Mouse (Mus musculus) midbrain, embryonic 12.5 days (tissue): ENCODE measurements around the gene Catsperg1. TPM values are rescaled to one million over a fixed set of nuclear protein-coding genes. Genes with fewer than 3 reads are reported as not detected.
"Not testable (repeated sequence)": the region's sequence is repeated elsewhere in the genome, so short reads cannot be mapped to it uniquely, and the experiment has no call there.

Experiments used
- ATAC-seq: fragments of 200-750 bp; cut with Nextera tagmentation; 2 replicates; pipeline ENCODE4 v1.8.0; 2017; ENCODE audit warnings: low read depth, moderate TSS enrichment, moderate library complexity; ENCODE audit not compliant: low FRiP score
- H3K27ac ChIP-seq: fragments of 300-500 bp; sonication (generic); replicated peaks from 2 replicates; pipeline ENCODE4 v1.5.1; 2016; ENCODE audit warnings: mild to moderate bottlenecking
- H3K27me3 ChIP-seq: fragments of 300-500 bp; sonication (generic); 2 replicates; pipeline ENCODE4 v1.6.1; 2016; ENCODE audit warnings: mild to moderate bottlenecking
- H3K36me3 ChIP-seq: fragments of 300-500 bp; sonication (generic); 2 replicates; pipeline ENCODE4 v1.6.1; 2016
- H3K4me1 ChIP-seq: fragments of 300-500 bp; sonication (generic); 2 replicates; pipeline ENCODE4 v1.6.1; 2016
- H3K4me2 ChIP-seq: fragments of 300-500 bp; sonication (generic); replicated peaks from 2 replicates; pipeline ENCODE4 v1.6.1; 2016; ENCODE audit warnings: mild to moderate bottlenecking, moderate library complexity
- H3K4me3 ChIP-seq: fragments of 300-500 bp; sonication (generic); 2 replicates; pipeline ENCODE4 v1.5.1; 2016; ENCODE audit warnings: mild to moderate bottlenecking
- H3K9ac ChIP-seq: fragments of 300-500 bp; sonication (generic); replicated peaks from 2 replicates; pipeline ENCODE4 v1.6.1; 2016; ENCODE audit warnings: mild to moderate bottlenecking, moderate library complexity
- H3K9me3 ChIP-seq: fragments of 300-500 bp; sonication (generic); 2 replicates; pipeline ENCODE4 v1.6.1; 2016; ENCODE audit warnings: mild to moderate bottlenecking
- WGBS: fragments of 180-500 bp; shearing (Covaris S2); methylation state at CpG from one replicate; pipeline ENCODE4 v1.1.7; 2016; 5-methylcytosine and 5-hydroxymethylcytosine counted together
- polyA plus RNA-seq: library from polyadenylated mRNA; unstranded; fragments of >200 nt; fragmentation: Nextera tagmentation; extraction: Ambion mirVana; gene quantifications from 2 replicates; pipeline ENCODE4 v1.2.1, GENCODE M21; 2016

Catsperg1 gene
- polyA plus RNA-seq, 1 experiment from 2014 or later: 0.82 TPM

- no peaks in the 10 kb centered on the region for H3K9me3 ChIP-seq
- H3K4me1 ChIP-seq: peaks cover 14% of the 10 kb centered on the region
- no peak for ATAC-seq
- H3K27me3 ChIP-seq: peaks cover 25% of the 10 kb centered on the region
- 89% methylated on average over 5 of the region's 5 CpGs for WGBS
- H3K9ac ChIP-seq: no peak overlapping the region
- H3K27ac ChIP-seq: no peak overlapping the region
- H3K4me2 ChIP-seq: no peak overlapping the region
- no peak overlapping the region for H3K4me3 ChIP-seq
- peaks cover 26% of the 10 kb centered on the region for H3K36me3 ChIP-seq
Measured at GRCm38 (mm10) chr7:29246015-29246414, 32.2 kb upstream of the Catsperg1 start.

GRCm38 (mm10) chr7:29244732-29245416 is 31.0 kb upstream of the Catsperg1 start:
- no peak overlapping the region for H3K27ac ChIP-seq
- H3K9me3 ChIP-seq: no peaks in the 10 kb centered on the region
- no peak overlapping the region for H3K4me3 ChIP-seq
- peaks cover 14% of the 10 kb centered on the region for H3K4me1 ChIP-seq
- no peak overlapping the region for H3K9ac ChIP-seq
- WGBS: 81% methylated on average over 7 of the region's 7 CpGs
- ATAC-seq: no peak
- H3K36me3 ChIP-seq: peaks cover 26% of the 10 kb centered on the region
- no peak overlapping the region for H3K4me2 ChIP-seq
- peaks cover 25% of the 10 kb centered on the region for H3K27me3 ChIP-seq

- H3K9me3 ChIP-seq: no peaks in the 10 kb centered on the region
- H3K4me2 ChIP-seq: peak within 1 kb of the TSS; percentile 74
- H3K27me3 ChIP-seq: peaks cover 13% of the 10 kb centered on the region
- H3K36me3 ChIP-seq: no peaks in the 10 kb centered on the region
- peak within 1 kb of the TSS; percentile 75 for H3K9ac ChIP-seq
- ATAC-seq: peak; percentile 98
- H3K4me3 ChIP-seq: peak within 1 kb of the TSS; percentile 66
- peaks cover 13% of the 10 kb centered on the region for H3K4me1 ChIP-seq
- peak within 1 kb of the TSS; percentile 74 for H3K27ac ChIP-seq
- 1% methylated on average over 60 of the region's 60 CpGs for WGBS
Measured at GRCm38 (mm10) chr7:29238019-29238967, 24.5 kb upstream of the Catsperg1 start, which contains the start of gene Yif1b. Gene Yif1b (plus strand): TSS chr7:29238329.

GRCm38 (mm10) chr7:29237596-29237995 is 23.8 kb upstream of the Catsperg1 start:
- peak overlapping the region; percentile 66 for H3K4me3 ChIP-seq
- ATAC-seq: peak; percentile 16; the same call in 1 of the 2 replicates
- peaks cover 13% of the 10 kb centered on the region for H3K4me1 ChIP-seq
- H3K36me3 ChIP-seq, H3K9me3 ChIP-seq: not testable (repeated sequence)
- H3K27me3 ChIP-seq: peaks cover 20% of the 10 kb centered on the region
- H3K4me2 ChIP-seq: peak overlapping the region; percentile 74
- peak overlapping the region; percentile 74 for H3K27ac ChIP-seq
- H3K9ac ChIP-seq: peak overlapping the region; percentile 43; the same call in 1 of the 2 replicates
- WGBS: 32% methylated on average over 6 of the region's 6 CpGs

GRCm38 (mm10) chr7:29236593-29236992 is 22.8 kb upstream of the Catsperg1 start:
- Histone ChIP-seq H3K9ac (no peak overlapping the region), H3K4me2 (no peak overlapping the region), H3K36me3 (no peaks in the 10 kb centered on the region), H3K27me3 (peaks cover 30% of the 10 kb centered on the region), H3K4me1 (peaks cover 19% of the 10 kb centered on the region), H3K9me3 (no peaks in the 10 kb centered on the region), H3K27ac (no peak overlapping the region), H3K4me3 (no peak overlapping the region)
- 88% methylated on average over 4 of the region's 4 CpGs for WGBS
- no peak for ATAC-seq

- ATAC-seq: no peak
- H3K4me3 ChIP-seq: no peak overlapping the region
- peaks cover 19% of the 10 kb centered on the region for H3K4me1 ChIP-seq
- no peak overlapping the region for H3K9ac ChIP-seq
- H3K9me3 ChIP-seq: no peaks in the 10 kb centered on the region
- 74% methylated on average over 5 of the region's 5 CpGs for WGBS
- no peak overlapping the region for H3K27ac ChIP-seq
- H3K4me2 ChIP-seq: no peak overlapping the region
- no peaks in the 10 kb centered on the region for H3K36me3 ChIP-seq
- peaks cover 49% of the 10 kb centered on the region for H3K27me3 ChIP-seq
Measured at GRCm38 (mm10) chr7:29234661-29235060, 20.8 kb upstream of the Catsperg1 start.

- Histone ChIP-seq H3K4me1 (peaks cover 10% of the 10 kb centered on the region), H3K27me3 (peaks cover 58% of the 10 kb centered on the region), H3K9ac (no peak overlapping the region), H3K9me3 (no peaks in the 10 kb centered on the region), H3K27ac (no peak overlapping the region), H3K4me3 (no peak overlapping the region), H3K4me2 (no peak overlapping the region), H3K36me3 (no peaks in the 10 kb centered on the region)
- no peak for ATAC-seq
- WGBS: 80% methylated on average over 6 of the region's 6 CpGs
Measured at GRCm38 (mm10) chr7:29233745-29234144, 19.9 kb upstream of the Catsperg1 start.

GRCm38 (mm10) chr7:29232247-29233013 is 18.6 kb upstream of the Catsperg1 start, which contains the start of gene Kcnk6:
Gene Kcnk6 (minus strand): TSS chr7:29232515.
- no peak for ATAC-seq

GRCm38 (mm10) chr7:29231517-29231916 is 17.7 kb upstream of the Catsperg1 start:
- ATAC-seq: no peak
- Histone ChIP-seq H3K4me1 (peaks cover 7% of the 10 kb centered on the region), H3K9ac (no peak overlapping the region), H3K27ac (no peak overlapping the region), H3K27me3 (peaks cover 58% of the 10 kb centered on the region), H3K4me3 (no peak overlapping the region; the same call in 1 of the 2 replicates), H3K9me3 (no peaks in the 10 kb centered on the region), H3K4me2 (no peak overlapping the region), H3K36me3 (no peaks in the 10 kb centered on the region)
- WGBS: 61% methylated on average over 3 of the region's 3 CpGs

More at GRCm38 (mm10) chr7:29232247-29233013, 18.6 kb upstream of the Catsperg1 start, which contains the start of gene Kcnk6:
- Histone ChIP-seq H3K4me1 (peaks cover 7% of the 10 kb centered on the region), H3K4me2 (peak within 1 kb of the TSS; percentile 65), H3K4me3 (peak within 1 kb of the TSS; percentile 41), H3K9me3 (no peaks in the 10 kb centered on the region), H3K36me3 (no peaks in the 10 kb centered on the region), H3K27ac (no peak within 1 kb of the TSS), H3K9ac (peak within 1 kb of the TSS; percentile 52; the same call in 1 of the 2 replicates), H3K27me3 (peaks cover 58% of the 10 kb centered on the region)
- WGBS: 2% methylated on average over 62 of the region's 62 CpGs

GRCm38 (mm10) chr7:29230560-29230959 is 16.7 kb upstream of the Catsperg1 start:
- no peak for ATAC-seq
- peaks cover 58% of the 10 kb centered on the region for H3K27me3 ChIP-seq
- H3K9me3 ChIP-seq: no peaks in the 10 kb centered on the region
- H3K27ac ChIP-seq: no peak overlapping the region
- peaks cover 7% of the 10 kb centered on the region for H3K4me1 ChIP-seq
- WGBS: 18% methylated on average over 3 of the region's 3 CpGs
- no peak overlapping the region for H3K4me2 ChIP-seq
- H3K4me3 ChIP-seq: no peak overlapping the region
- no peak overlapping the region for H3K9ac ChIP-seq
- no peaks in the 10 kb centered on the region for H3K36me3 ChIP-seq

- H3K4me3 ChIP-seq: no peak overlapping the region
- no peak for ATAC-seq
- H3K9me3 ChIP-seq: no peaks in the 10 kb centered on the region
- no peaks in the 10 kb centered on the region for H3K36me3 ChIP-seq
- H3K9ac ChIP-seq: no peak overlapping the region
- H3K4me2 ChIP-seq: no peak overlapping the region
- H3K27ac ChIP-seq: no peak overlapping the region
- peaks cover 16% of the 10 kb centered on the region for H3K4me1 ChIP-seq
- 65% methylated on average over 4 of the region's 4 CpGs for WGBS
- H3K27me3 ChIP-seq: peaks cover 46% of the 10 kb centered on the region
Measured at GRCm38 (mm10) chr7:29228202-29228601, 14.4 kb upstream of the Catsperg1 start.
